22 mouse cellular contexts compared by ENCODE assay signal in genomic region chr11:33740187-33740586, GRCm38 (mm10).
"Had no signal": no experiment of that assay in that cellular context is flagged by ENCODE, and none has a peak within 500 bp of the region (broad histone marks: within the 10 kb centered on the region; RNA-seq: fewer than 3 reads in every experiment).

No protein-coding gene starts in this region.

- H3K27me3 ChIP-seq: intestine, embryonic 15.5 days; limb, embryonic 15.5 days; liver, embryonic 12.5 days had no signal

- DNase-seq: gastrocnemius, adult 2 months; gastrocnemius, postnatal 10 days; gastrocnemius, postnatal 25 days; heart, adult 18-20 months; heart, postnatal 10 days; heart, postnatal 4 days; kidney, adult 18-20 months; kidney, adult 8-10 months; kidney, postnatal 10 days; kidney, postnatal 25 days; kidney, postnatal 4 days; layer of hippocampus, postnatal 36 days; left cerebral cortex, postnatal 4 days had no signal

- H3K36me3 ChIP-seq: heart, embryonic 10.5 days; heart, embryonic 12.5 days; hindbrain, embryonic 10.5 days; hindbrain, embryonic 12.5 days; intestine, embryonic 15.5 days; limb, embryonic 13.5 days; limb, embryonic 15.5 days; liver, embryonic 12.5 days had no signal

- H3K4me3 ChIP-seq: gastrocnemius, adult 2 months; heart, embryonic 10.5 days; heart, embryonic 12.5 days; hindbrain, embryonic 10.5 days; hindbrain, embryonic 12.5 days; intestine, embryonic 15.5 days; layer of hippocampus, adult 2 months; limb, embryonic 13.5 days; limb, embryonic 15.5 days; liver, embryonic 12.5 days had no signal
